Mouse (Mus musculus): Measurements from ENCODE around the gene AC131692.1. TPM values are rescaled to one million over a fixed set of nuclear protein-coding genes. Genes with fewer than 3 reads are reported as not detected.
A peak's percentile ranks its signal among the peaks of the same experiment; 100 is the strongest.

Gene AC131692.1
- total and polyA plus RNA-seq, 3 experiments: not detected

- H3K27me3 ChIP-seq (ENCODE audit: control insufficient read depth, insufficient read depth, low read length): no peaks in the 10 kb centered on the region
- H3K4me3 ChIP-seq: no peak within 1 kb of the TSS
- 84% methylated on average over 12 of the region's 12 CpGs for WGBS
- TF ChIP-seq EP300 (IDR thresholded peaks at IDR 0.05; ENCODE audit: insufficient read depth, low read depth, low read length) (no peak), CTCF (IDR thresholded peaks at IDR 0.05) (no peak), POLR2A (IDR thresholded peaks at IDR 0.05; ENCODE audit: insufficient read depth, low read depth, low read length) (no peak)
- H3K4me1 ChIP-seq (ENCODE audit: control insufficient read depth, insufficient read depth, low read length): peaks cover 7% of the 10 kb centered on the region
- H3K9ac ChIP-seq (ENCODE audit: low read depth, low read length): no peak within 1 kb of the TSS
- intact Hi-C loops (cut with DNase I): loop anchor here (10.0 kb wide), 1 partner anchor 255 kb away; the partner anchor contains the start of gene Men1
- no peaks in the 10 kb centered on the region for H3K36me3 ChIP-seq (ENCODE audit: control insufficient read depth, insufficient read depth, low read length)
- DNase-seq: no peak
- H3K79me2 ChIP-seq (replicated peaks; ENCODE audit: control insufficient read depth, insufficient read depth, low read length): 0 out of 2 replicates have a peak, but pooled peaks cover 2% of the 10 kb centered on the region
- H3K27ac ChIP-seq: no peak within 1 kb of the TSS
Measured at GRCm38 (mm10) chr19:6079983-6080480, 14.2 kb upstream of the AC131692.1 start, which contains the start of gene Tmem262. Gene Tmem262 (plus strand): TSS chr19:6080033.

GRCm38 (mm10) chr19:6082156-6082555 lies 12.1 kb upstream of the AC131692.1 start, which contains the start of gene Gm28374:
Gene Gm28374 (minus strand): TSS chr19:6082256.
- H3K4me1 ChIP-seq (ENCODE audit: control insufficient read depth, insufficient read depth, low read length): peaks cover 5% of the 10 kb centered on the region
- H3K79me2 ChIP-seq (replicated peaks; ENCODE audit: control insufficient read depth, insufficient read depth, low read length): 0 out of 2 replicates have a peak, but pooled peaks cover 2% of the 10 kb centered on the region
- no peak within 1 kb of the TSS for H3K27ac ChIP-seq
- no peak within 1 kb of the TSS for H3K9ac ChIP-seq (ENCODE audit: low read depth, low read length)
- H3K36me3 ChIP-seq (ENCODE audit: control insufficient read depth, insufficient read depth, low read length): no peaks in the 10 kb centered on the region
- no peak for TF ChIP-seq POLR2A (IDR thresholded peaks at IDR 0.05; ENCODE audit: insufficient read depth, low read depth, low read length)
- TF ChIP-seq CTCF (IDR thresholded peaks at IDR 0.05): no peak
- no peak for TF ChIP-seq EP300 (IDR thresholded peaks at IDR 0.05; ENCODE audit: insufficient read depth, low read depth, low read length)
- 82% methylated on average over 9 of the region's 9 CpGs for WGBS
- intact Hi-C loops (cut with DNase I): loop anchor here (10.0 kb wide), 1 partner anchor 253 kb away; the partner anchor contains the start of gene Men1
- DNase-seq: no peak
- no peaks in the 10 kb centered on the region for H3K27me3 ChIP-seq (ENCODE audit: control insufficient read depth, insufficient read depth, low read length)
- no peak within 1 kb of the TSS for H3K4me3 ChIP-seq

GRCm38 (mm10) chr19:6084478-6085248 lies 9.6 kb upstream of the AC131692.1 start, which contains the start of the genes Zfpl1 and Cdca5:
Gene Zfpl1 (minus strand): TSS chr19:6084956.
Gene Cdca5 (plus strand): TSS chr19:6084983.
- Histone ChIP-seq H3K79me2 (replicated peaks; ENCODE audit: control insufficient read depth, insufficient read depth, low read length) (0 out of 2 replicates have a peak, but pooled peaks cover 2% of the 10 kb centered on the region), H3K27ac (peak within 1 kb of the TSS; percentile 70), H3K36me3 (ENCODE audit: control insufficient read depth, insufficient read depth, low read length) (no peaks in the 10 kb centered on the region), H3K4me1 (ENCODE audit: control insufficient read depth, insufficient read depth, low read length) (peaks cover 4% of the 10 kb centered on the region), H3K27me3 (ENCODE audit: control insufficient read depth, insufficient read depth, low read length) (no peaks in the 10 kb centered on the region), H3K4me3 (peak within 1 kb of the TSS; percentile 62), H3K9ac (ENCODE audit: low read depth, low read length) (peak within 1 kb of the TSS; percentile 48)
- peak; percentile 97 for DNase-seq
- under 1% methylated on average over 58 of the region's 58 CpGs for WGBS
- intact Hi-C loops (cut with DNase I): loop anchor here (1.0 to 10.0 kb wide), 3 partner anchors 26 to 250 kb away; partner anchors contain the start of genes Men1 and Sac3d1
- TF ChIP-seq CTCF (IDR thresholded peaks at IDR 0.05): peak; percentile 15
- peak; percentile 94 for TF ChIP-seq EP300 (IDR thresholded peaks at IDR 0.05; ENCODE audit: insufficient read depth, low read depth, low read length)
- peak; percentile 74; the same call in 1 of the 2 replicates for TF ChIP-seq POLR2A (IDR thresholded peaks at IDR 0.05; ENCODE audit: insufficient read depth, low read depth, low read length)

GRCm38 (mm10) chr19:6085417-6085879 lies 8.8 kb upstream of the AC131692.1 start:
- peak in 1 of 2 experiments; percentile 49 for DNase-seq
- WGBS: under 1% methylated on average over 17 of the region's 17 CpGs
- peaks cover 4% of the 10 kb centered on the region for H3K4me1 ChIP-seq (ENCODE audit: control insufficient read depth, insufficient read depth, low read length)
- 0 out of 2 replicates have a peak, but pooled peaks cover 2% of the 10 kb centered on the region for H3K79me2 ChIP-seq (replicated peaks; ENCODE audit: control insufficient read depth, insufficient read depth, low read length)
- H3K9ac ChIP-seq (ENCODE audit: low read depth, low read length): no peak overlapping the region
- no peak overlapping the region for H3K27ac ChIP-seq
- H3K4me3 ChIP-seq: peak overlapping the region; percentile 62
- no peaks in the 10 kb centered on the region for H3K27me3 ChIP-seq (ENCODE audit: control insufficient read depth, insufficient read depth, low read length)
- intact Hi-C loops (cut with DNase I): loop anchor here (2.0 to 10.0 kb wide), 2 partner anchors 33 to 249 kb away; partner anchors contain the start of genes Men1 and Sac3d1
- TF ChIP-seq POLR2A (IDR thresholded peaks at IDR 0.05; ENCODE audit: insufficient read depth, low read depth, low read length): no peak
- TF ChIP-seq CTCF (IDR thresholded peaks at IDR 0.05): no peak
- no peak for TF ChIP-seq EP300 (IDR thresholded peaks at IDR 0.05; ENCODE audit: insufficient read depth, low read depth, low read length)
- H3K36me3 ChIP-seq (ENCODE audit: control insufficient read depth, insufficient read depth, low read length): no peaks in the 10 kb centered on the region

- H3K27ac ChIP-seq: no peak overlapping the region
- H3K4me1 ChIP-seq (ENCODE audit: control insufficient read depth, insufficient read depth, low read length): peaks cover 3% of the 10 kb centered on the region
- no peaks in the 10 kb centered on the region for H3K36me3 ChIP-seq (ENCODE audit: control insufficient read depth, insufficient read depth, low read length)
- DNase-seq: no peak
- intact Hi-C loops (cut with DNase I): loop anchor here (10.0 kb wide), 1 partner anchor 246 kb away; the partner anchor contains the start of gene Men1
- no peak overlapping the region for H3K4me3 ChIP-seq
- H3K27me3 ChIP-seq (ENCODE audit: control insufficient read depth, insufficient read depth, low read length): no peaks in the 10 kb centered on the region
- WGBS: 95% methylated on average over 13 of the region's 13 CpGs
- TF ChIP-seq POLR2A (IDR thresholded peaks at IDR 0.05; ENCODE audit: insufficient read depth, low read depth, low read length): no peak
- no peak for TF ChIP-seq EP300 (IDR thresholded peaks at IDR 0.05; ENCODE audit: insufficient read depth, low read depth, low read length)
- H3K9ac ChIP-seq (ENCODE audit: low read depth, low read length): no peak overlapping the region
- 0 out of 2 replicates have a peak, but pooled peaks cover 2% of the 10 kb centered on the region for H3K79me2 ChIP-seq (replicated peaks; ENCODE audit: control insufficient read depth, insufficient read depth, low read length)
Measured at GRCm38 (mm10) chr19:6088841-6089240, 5.4 kb upstream of the AC131692.1 start.

Data from heart, adult 2 months (tissue).